Mouse (Mus musculus) liver, adult 2 months (tissue): ENCODE results near the gene 3110009E18Rik.

ENCODE experiments used
- CTCF ChIP-seq: fragments of 200-500 bp; IDR thresholded peaks from 2 replicates; pipeline ENCODE4 v1.5.1; 2011; ENCODE audit warnings: low read depth, low read length, control low read depth
- POLR2A ChIP-seq: fragments of 200-500 bp; IDR thresholded peaks from 2 replicates; pipeline ENCODE4 v1.6.1; 2011; ENCODE audit warnings: low read length, control low read depth; ENCODE audit not compliant: insufficient read depth; ENCODE audit errors: extremely low read depth

DNA sequence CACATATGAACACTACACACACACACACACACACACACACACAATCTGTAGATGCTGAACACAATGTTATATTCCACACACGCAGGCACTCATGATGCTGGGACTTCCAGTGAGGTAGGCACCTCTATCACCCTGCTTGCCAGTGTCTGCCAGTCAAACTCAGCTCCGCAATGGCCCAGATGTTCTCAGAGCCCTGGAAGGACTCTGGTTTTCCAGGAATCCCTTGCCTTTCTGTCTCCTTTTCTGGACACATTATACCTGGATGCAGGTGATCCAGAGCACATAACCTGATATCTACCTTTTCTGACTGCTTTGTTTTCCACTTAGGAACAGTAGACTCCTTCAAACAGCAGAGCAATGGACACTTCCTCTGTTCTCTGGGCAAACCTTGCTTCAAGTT, 75.7 kb downstream of the 3110009E18Rik start:
- no peak for TF ChIP-seq CTCF
- TF ChIP-seq POLR2A: no peak
